Mouse (Mus musculus) liver, postnatal 0 days (tissue): ENCODE measurements around the gene Ace. TPM values are rescaled to one million over a fixed set of nuclear protein-coding genes. Genes with fewer than 3 reads are reported as not detected.

Source experiments
- ATAC-seq: fragments of 200-750 bp; cut with Nextera tagmentation; 2 replicates; pipeline ENCODE4 v1.8.0; 2017; ENCODE audit warnings: mild to moderate bottlenecking, moderate library complexity
- DNase-seq: peaks from one replicate; pipeline ENCODE4 v3.0.0-alpha.2; 2016
- H3K27ac ChIP-seq: fragments of 300-500 bp; sonication (generic); 2 replicates; pipeline ENCODE4 v1.5.1; 2014; ENCODE audit warnings: antibody characterized with exemption, moderate library complexity, mild to moderate bottlenecking, low read depth
- H3K27me3 ChIP-seq: fragments of 300-500 bp; sonication (generic); 2 replicates; pipeline ENCODE4 v1.6.1; 2014; ENCODE audit warnings: low read length, control low read depth, mixed read lengths; ENCODE audit not compliant: insufficient read depth
- H3K36me3 ChIP-seq: fragments of 300-500 bp; sonication (generic); replicated peaks from 2 replicates; pipeline ENCODE4 v1.6.1; 2014; ENCODE audit warnings: mild to moderate bottlenecking, control low read depth, low read length, moderate library complexity, mixed read lengths; ENCODE audit not compliant: insufficient read depth
- H3K4me1 ChIP-seq: fragments of 300-500 bp; sonication (generic); 2 replicates; pipeline ENCODE4 v1.6.1; 2014; ENCODE audit warnings: antibody characterized with exemption, mild to moderate bottlenecking, control low read depth; ENCODE audit not compliant: insufficient read depth
- H3K4me2 ChIP-seq: fragments of 300-500 bp; sonication (generic); 2 replicates; pipeline ENCODE4 v1.6.1; 2014; ENCODE audit warnings: low read depth, mild to moderate bottlenecking, low read length, moderate library complexity, mixed read lengths
- H3K4me3 ChIP-seq: fragments of 300-500 bp; sonication (generic); 2 replicates; pipeline ENCODE4 v1.5.1; 2014; ENCODE audit warnings: low read depth, low read length
- H3K9ac ChIP-seq: fragments of 300-500 bp; sonication (generic); replicated peaks from 2 replicates; pipeline ENCODE4 v1.6.1; 2014; ENCODE audit warnings: mild to moderate bottlenecking, moderate library complexity
- H3K9me3 ChIP-seq: fragments of 300-500 bp; sonication (generic); 2 replicates; pipeline ENCODE4 v1.6.1; 2016; ENCODE audit warnings: mild to moderate bottlenecking, control low read depth, low read length, mixed read lengths
- CTCF ChIP-seq: sonication (generic); IDR thresholded peaks from 2 replicates; pipeline ENCODE4 v1.5.1; 2016; ENCODE audit warnings: antibody characterized with exemption, low read depth
- EP300 ChIP-seq: IDR thresholded peaks from 2 replicates; pipeline ENCODE4 v1.6.1; 2016; ENCODE audit warnings: antibody characterized with exemption, low read depth, mild to moderate bottlenecking
- WGBS: fragments of 180-500 bp; shearing (Covaris S2); extraction: QIAGEN DNeasy Blood & Tissue Kit; methylation state at CpG from one replicate; pipeline ENCODE4 v1.1.7; 2014; ENCODE audit not compliant: insufficient replicate concordance; 5-methylcytosine and 5-hydroxymethylcytosine counted together
- polyA plus RNA-seq: library from polyadenylated mRNA; unstranded; fragments of >200 nt; fragmentation: Nextera tagmentation; extraction: Ambion mirVana; gene quantifications from 2 replicates; pipeline ENCODE4 v1.2.1, GENCODE M21; 2015

Gene Ace
- polyA plus RNA-seq, 1 experiment from 2014 or later, result 0.07 TPM

GRCm38 (mm10) chr11:105952111-105952510, 15.6 kb upstream of the Ace start:
- 78% methylated on average over 9 of the region's 9 CpGs for WGBS
- Histone ChIP-seq H3K4me3 (no peak overlapping the region), H3K27ac (no peak overlapping the region), H3K27me3 (peaks cover 9% of the 10 kb centered on the region), H3K36me3 (no peaks in the 10 kb centered on the region), H3K9me3 (no peaks in the 10 kb centered on the region), H3K4me1 (no peaks in the 10 kb centered on the region), H3K9ac (no peak overlapping the region), H3K4me2 (no peak overlapping the region)
- no peak for TF ChIP-seq CTCF
- no peak for TF ChIP-seq EP300
- DNase-seq (no peak), ATAC-seq (no peak)

DNA sequence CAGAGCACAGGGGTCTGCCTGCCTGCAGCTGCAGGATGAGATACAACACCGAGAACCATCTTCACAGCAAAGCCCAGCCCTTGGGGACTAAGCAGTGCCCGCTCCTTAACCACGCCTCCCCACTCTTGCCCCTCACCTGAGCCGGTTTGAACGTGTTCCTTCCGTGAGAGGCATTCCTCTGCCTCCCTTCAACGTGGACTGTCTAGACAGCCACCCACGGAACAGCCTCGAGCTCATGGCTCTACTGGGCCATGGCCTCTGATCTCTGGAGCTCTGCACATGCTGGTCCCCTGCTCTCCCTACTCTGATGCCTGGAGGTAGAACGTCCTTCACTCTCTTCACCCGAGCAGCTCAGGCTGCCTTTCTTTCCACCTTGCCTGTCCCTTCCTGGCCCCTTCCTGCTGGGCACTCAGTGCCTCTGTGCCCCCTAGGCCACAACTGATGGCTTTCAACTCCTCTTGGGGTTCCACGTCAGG, 14.8 kb upstream of the Ace start, which contains the start of gene Cyb561:
Gene Cyb561 (minus strand): TSS at position 426 of the 476 bp plus-strand sequence.
- H3K27ac ChIP-seq, result no peak within 1 kb of the TSS
- H3K4me3 ChIP-seq, result no peak within 1 kb of the TSS
- no peak for DNase-seq
- no peaks in the 10 kb centered on the region for H3K9me3 ChIP-seq
- WGBS, result 67% methylated on average over 12 of the region's 12 CpGs
- no peaks in the 10 kb centered on the region for H3K4me1 ChIP-seq
- TF ChIP-seq EP300 (no peak), CTCF (no peak)
- H3K4me2 ChIP-seq, result no peak within 1 kb of the TSS
- H3K27me3 ChIP-seq, result peaks cover 9% of the 10 kb centered on the region
- ATAC-seq, result no peak
- no peaks in the 10 kb centered on the region for H3K36me3 ChIP-seq
- H3K9ac ChIP-seq, result no peak within 1 kb of the TSS

- no peak for TF ChIP-seq CTCF
- TF ChIP-seq EP300, result no peak
- Histone ChIP-seq H3K4me3 (no peak overlapping the region), H3K4me2 (no peak overlapping the region), H3K27me3 (peaks cover 11% of the 10 kb centered on the region), H3K36me3 (no peaks in the 10 kb centered on the region), H3K9ac (no peak overlapping the region), H3K27ac (no peak overlapping the region), H3K9me3 (no peaks in the 10 kb centered on the region), H3K4me1 (no peaks in the 10 kb centered on the region)
- no peak for ATAC-seq
- no peak for DNase-seq
- WGBS, result 74% methylated on average over 6 of the region's 6 CpGs
These were observed 14.3 kb upstream of the Ace start for GRCm38 (mm10) chr11:105953402-105953801.

DNA sequence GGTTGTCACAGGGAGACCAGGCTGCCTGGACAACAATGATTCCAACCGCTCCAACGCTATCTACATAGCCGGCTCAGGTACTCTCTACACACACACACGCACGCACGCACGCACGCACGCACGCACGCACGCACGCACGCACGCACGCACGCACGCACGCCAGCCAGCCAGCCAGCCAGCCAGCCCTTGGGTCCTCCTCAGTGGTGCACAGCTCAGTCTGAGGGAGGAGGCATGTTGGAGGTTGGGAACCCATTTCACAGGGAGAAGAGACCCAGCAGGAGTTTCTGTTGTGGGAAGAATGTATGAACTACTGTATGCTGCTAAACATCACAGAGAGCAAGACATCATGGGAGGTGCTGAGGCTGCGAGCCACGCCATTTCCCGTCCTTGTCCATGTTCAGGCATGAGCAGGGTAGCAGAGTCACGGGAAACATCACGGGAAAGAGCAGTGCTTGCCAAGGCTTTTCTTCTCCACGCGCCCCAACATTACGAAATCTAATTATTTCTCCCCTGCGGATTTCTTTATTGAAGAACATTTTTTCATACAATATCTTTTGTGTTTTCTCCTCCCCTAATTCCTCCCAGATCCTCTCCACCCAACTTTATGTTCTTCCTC, 11.8 kb upstream of the Ace start:
- Histone ChIP-seq H3K9me3 (no peaks in the 10 kb centered on the region), H3K9ac (no peak overlapping the region), H3K27ac (no peak overlapping the region), H3K4me3 (no peak overlapping the region), H3K4me2 (no peak overlapping the region), H3K36me3 (no peaks in the 10 kb centered on the region), H3K4me1 (0 out of 2 replicates have a peak, but pooled peaks cover 3% of the 10 kb centered on the region), H3K27me3 (peaks cover 19% of the 10 kb centered on the region)
- no peak for DNase-seq
- TF ChIP-seq CTCF (no peak), EP300 (no peak)
- no peak for ATAC-seq
- 86% methylated on average over 28 of the region's 28 CpGs for WGBS

GRCm38 (mm10) chr11:105957501-105957900, 10.2 kb upstream of the Ace start:
- WGBS, result 53% methylated on average over 6 of the region's 6 CpGs
- H3K27me3 ChIP-seq, result peaks cover 19% of the 10 kb centered on the region
- no peaks in the 10 kb centered on the region for H3K36me3 ChIP-seq
- DNase-seq (no peak), ATAC-seq (no peak)
- H3K9ac ChIP-seq, result no peak overlapping the region
- TF ChIP-seq CTCF (no peak), EP300 (no peak)
- no peak overlapping the region for H3K4me3 ChIP-seq
- 0 out of 2 replicates have a peak, but pooled peaks cover 3% of the 10 kb centered on the region for H3K4me1 ChIP-seq
- H3K27ac ChIP-seq, result no peak overlapping the region
- no peaks in the 10 kb centered on the region for H3K9me3 ChIP-seq
- no peak overlapping the region for H3K4me2 ChIP-seq

- DNase-seq (no peak), ATAC-seq (no peak)
- TF ChIP-seq EP300 (no peak), CTCF (no peak)
- no peak overlapping the region for H3K4me2 ChIP-seq
- H3K4me1 ChIP-seq, result 0 out of 2 replicates have a peak, but pooled peaks cover 3% of the 10 kb centered on the region
- H3K36me3 ChIP-seq, result no peaks in the 10 kb centered on the region
- H3K27ac ChIP-seq, result no peak overlapping the region
- no peak overlapping the region for H3K4me3 ChIP-seq
- 21% methylated on average over 1 of the region's 1 CpGs for WGBS
- H3K27me3 ChIP-seq, result peaks cover 10% of the 10 kb centered on the region
- H3K9ac ChIP-seq, result no peak overlapping the region
- H3K9me3 ChIP-seq, result no peaks in the 10 kb centered on the region
These were observed 9.2 kb upstream of the Ace start for GRCm38 (mm10) chr11:105958566-105958965.
